Mouse (Mus musculus) lung, postnatal 14 days (tissue): ENCODE results near the gene Rita1.
A peak's percentile ranks its signal among the peaks of the same experiment; 100 is the strongest.

Experiments
- DNase-seq: peaks from one replicate; pipeline ENCODE4 v3.0.0; 2021

Gene Rita1

DNA sequence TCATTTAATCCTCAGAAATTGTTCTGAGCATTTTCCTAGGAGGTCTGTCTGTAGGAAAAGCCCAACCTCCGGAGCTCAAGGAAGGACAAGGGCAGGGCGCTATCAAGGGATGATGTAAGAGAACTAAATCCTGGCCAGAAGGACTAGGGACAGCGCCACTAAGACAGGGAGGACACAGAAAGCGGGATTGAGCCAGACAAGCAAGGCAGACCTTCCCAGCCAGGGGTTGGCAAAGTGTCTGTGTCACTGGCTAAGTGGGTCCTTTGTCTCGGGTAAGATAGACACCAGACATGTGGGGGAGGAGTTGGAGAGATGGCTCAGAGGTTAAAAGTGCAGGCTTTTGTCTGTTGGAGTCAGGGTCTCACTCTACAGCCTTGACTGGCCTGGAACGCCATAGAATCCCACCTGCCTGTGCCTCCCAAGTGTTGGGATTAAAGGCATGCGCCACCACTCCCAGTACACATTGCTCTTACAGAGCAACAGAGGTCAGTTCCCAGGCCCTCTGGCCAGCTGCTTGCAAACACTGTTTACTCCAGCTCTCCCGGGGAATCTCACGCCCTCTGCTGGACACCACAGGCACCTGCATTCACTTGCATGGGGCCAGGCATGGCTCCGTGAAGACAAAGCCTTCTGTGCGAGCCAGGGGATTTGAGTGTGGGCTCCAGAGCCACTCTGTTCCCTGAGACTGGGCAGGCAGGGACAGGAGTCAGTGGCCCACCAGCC, 11.3 kb downstream of the Rita1 start:
- DNase-seq: no peak

GRCm38 (mm10) chr5:120599625-120600024, 12.8 kb downstream of the Rita1 start:
- no peak for DNase-seq

- DNase-seq: no peak
Observed at GRCm38 (mm10) chr5:120594485-120594884, 17.9 kb downstream of the Rita1 start.

GRCm38 (mm10) chr5:120592141-120592540, 20.2 kb downstream of the Rita1 start:
- DNase-seq: no peak

DNA sequence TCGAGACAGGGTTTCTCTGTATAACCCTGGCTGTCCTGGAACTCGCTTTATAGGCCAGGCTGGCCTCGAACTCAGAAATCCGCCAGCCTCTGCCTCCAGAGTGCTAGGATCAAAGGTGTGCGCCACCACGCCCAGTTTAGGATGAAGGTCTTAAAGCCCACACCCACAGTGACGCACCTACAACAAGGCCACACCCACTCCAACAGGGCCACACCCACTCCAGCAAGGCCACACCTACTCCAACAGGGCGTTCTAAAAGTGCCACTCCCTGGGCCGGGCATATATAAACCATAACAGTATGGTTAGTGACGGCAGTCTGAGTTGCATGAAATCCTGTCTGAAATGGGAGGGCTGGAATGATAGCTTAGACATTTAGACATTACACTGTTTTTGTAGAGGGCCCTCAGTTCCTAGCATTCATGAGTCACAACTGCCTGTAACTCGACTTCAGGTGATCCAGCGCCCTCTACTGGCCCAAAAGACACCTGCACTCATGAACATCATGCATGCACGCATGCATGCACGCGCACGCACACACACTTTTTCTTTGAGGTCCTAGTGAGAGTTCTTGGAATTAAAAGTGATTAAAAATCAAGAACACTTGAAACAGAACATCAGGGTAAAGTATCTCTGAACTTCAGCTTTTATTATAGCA, 21.9 kb downstream of the Rita1 start:
- DNase-seq: no peak

DNA sequence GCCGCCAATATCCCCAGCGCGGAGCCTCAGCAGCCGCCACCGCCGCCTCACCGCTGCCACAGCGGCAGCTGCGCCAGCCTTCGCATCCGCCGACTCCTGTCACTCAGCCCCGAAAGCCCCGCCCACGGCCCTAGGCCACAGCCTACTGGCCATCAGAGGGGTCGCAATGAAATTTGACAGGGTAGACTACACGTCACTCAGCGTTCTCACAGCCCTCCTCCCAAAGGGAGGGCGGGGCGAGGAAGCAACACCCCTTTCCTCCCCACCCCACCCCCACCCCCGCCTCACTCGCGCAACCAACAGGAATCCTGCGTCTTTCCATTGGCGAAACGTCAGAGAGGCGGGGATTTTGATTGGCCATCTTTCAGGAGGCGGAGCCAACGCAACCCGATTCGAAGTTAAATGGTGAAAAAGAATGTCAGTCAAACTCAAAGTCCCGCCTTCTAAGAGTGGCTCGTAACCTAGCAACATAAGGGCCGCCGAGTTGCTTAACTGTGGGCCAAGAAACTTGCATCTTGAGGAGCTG, 23.8 kb downstream of the Rita1 start, which contains the start of the genes Tpcn1 and Iqcd:
Gene Tpcn1 (minus strand): TSS at position 105 of the 526 bp plus-strand sequence.
Gene Iqcd (plus strand): TSS at position 448 of the 526 bp plus-strand sequence.
- peak; percentile 99 for DNase-seq

DNA sequence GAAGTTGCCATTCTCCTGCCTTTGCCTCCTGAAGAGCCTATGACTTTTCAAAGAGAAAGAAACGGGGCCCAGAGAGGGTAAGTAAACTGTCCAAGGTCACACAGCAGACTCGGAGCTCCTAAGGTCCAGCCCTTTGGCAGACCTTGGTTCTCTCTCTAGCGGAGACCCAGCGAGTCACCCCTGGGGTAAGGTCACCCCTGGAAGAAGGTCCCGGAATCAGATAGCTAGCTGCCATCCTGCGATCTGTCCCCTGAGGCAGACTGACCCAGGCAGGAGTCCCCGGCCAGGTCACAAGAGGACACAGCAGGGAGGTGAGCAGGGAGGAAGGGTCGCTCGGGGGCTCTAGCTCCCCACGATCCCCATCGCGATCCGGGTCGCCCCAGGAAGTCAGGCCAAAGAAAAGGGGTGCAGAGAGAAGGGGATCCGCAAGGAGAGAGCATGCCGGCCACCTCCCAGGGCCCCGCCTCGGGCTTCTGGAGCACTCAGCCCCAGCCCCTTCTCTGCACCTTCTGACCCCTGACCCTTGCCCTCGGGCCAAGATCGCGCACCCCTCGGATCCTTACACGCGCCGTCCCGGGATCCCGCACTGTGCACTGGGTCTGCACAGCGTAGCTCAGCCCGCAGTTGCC, 24.3 kb downstream of the Rita1 start:
- DNase-seq: no peak

DNA sequence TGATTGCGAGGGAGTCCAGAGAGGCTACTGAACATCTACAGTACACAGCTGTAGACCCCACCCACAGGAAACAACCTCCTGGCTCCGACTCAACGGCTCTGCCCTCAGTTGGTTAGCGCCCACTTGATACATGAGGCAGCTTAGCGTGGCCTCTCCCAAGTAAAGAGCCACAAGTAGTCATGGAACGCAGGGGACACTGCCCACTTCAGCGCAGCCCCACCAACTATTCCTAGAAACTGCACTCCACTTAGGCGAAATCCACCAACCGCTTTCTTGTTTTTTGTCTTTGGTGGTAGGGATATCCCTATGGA, 24.8 kb downstream of the Rita1 start:
- peak; percentile 65 for DNase-seq

DNA sequence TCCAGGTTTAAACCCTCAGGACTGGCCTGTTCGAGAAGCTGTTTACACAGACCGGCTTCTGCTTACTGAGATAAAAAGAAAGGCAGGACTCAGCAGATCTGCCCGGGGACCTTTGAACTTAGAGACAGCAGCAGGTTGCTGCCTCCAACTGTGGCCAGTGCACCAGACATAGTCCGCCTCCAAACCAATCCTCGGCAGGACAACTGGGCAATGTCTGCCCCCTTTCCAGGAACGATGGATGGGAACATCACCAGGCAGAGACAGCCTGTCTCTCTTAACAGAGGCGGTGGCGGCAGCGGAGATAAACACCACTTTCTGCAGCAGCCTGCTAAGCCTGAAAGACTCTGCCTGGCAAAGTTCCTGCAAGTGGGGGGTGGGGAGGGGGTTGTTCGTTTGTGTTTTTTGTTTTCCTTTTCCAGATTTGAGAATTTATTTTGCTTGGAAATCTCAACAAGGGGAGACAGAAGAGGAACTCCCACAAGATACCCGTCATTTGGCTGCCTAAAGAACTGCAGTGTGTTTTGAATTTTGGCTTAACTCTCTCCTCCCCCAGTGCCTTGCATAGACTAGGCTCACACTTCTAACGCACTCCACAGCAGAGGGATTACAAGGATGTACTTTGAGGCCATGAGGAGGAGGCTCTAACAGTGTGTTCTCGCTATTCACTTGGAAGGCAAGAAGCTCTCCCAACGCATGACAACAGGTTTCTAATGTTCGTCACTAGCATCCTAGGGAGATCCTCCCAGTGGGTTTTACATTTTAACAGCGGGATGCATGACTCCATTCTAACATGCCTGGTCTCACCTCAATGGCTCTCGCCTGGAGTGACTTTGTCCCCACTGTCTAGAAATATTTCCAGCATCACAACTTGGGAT, 25.4 kb downstream of the Rita1 start:
- DNase-seq: peak; percentile 55

DNA sequence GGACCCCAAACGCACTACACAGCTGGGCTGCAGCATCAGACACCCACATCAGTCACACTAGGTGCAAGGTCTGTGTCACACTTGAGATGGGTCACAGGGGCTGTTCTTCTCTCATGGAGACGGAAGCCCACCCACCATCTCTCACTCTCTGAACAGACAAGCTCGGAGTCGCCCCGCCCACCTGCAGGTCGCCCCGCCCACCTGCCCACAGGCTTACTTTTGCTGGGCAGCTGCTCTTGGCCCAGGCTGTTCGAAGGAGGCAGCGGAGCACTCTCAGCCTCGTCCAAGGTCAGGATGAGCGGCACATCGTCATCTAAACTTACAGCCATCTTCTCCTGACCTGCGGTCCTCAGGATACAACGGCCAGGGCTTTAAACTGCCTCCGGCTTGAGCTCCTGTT, 27.4 kb downstream of the Rita1 start:
- DNase-seq: no peak

- DNase-seq: no peak
Observed at GRCm38 (mm10) chr5:120583511-120583910, 28.9 kb downstream of the Rita1 start.

- DNase-seq: no peak
Observed at GRCm38 (mm10) chr5:120582002-120582401, 30.4 kb downstream of the Rita1 start.

GRCm38 (mm10) chr5:120579898-120580626, 32.3 kb downstream of the Rita1 start:
- no peak for DNase-seq

DNA sequence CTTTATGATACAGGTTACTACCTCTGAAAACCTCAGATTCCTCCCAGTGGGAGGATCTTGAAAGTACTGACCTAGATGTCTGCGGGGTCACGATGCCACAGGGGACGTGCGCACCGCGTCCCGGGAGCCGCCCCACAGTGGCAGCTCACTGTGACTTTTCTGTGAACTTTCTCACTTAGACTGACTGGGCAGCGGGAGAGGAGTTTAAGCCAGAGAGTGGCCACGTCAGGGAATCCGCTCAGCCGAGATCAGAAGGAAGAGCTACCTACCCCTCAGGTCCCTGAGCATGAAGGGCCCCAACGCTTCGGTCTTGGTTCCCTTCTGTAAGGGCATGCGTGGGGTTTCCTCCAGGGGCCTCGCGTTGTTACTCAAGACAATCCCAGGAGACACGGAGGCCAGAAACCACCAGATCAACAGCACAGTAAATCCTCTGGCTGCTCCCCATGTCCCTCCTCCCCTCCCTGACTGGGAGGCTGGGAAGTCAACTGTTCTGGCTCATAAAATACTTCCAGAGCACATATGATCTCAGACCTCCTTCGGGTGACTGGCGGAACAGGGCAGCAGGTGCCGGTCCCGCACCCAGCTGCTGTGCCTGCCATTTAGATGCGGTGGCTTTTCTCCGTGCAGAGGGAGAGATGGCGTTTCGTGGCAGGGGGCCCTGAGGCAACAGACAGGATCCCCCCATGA, 33.0 kb downstream of the Rita1 start:
- no peak for DNase-seq

GRCm38 (mm10) chr5:120578504-120579081, 33.8 kb downstream of the Rita1 start:
- DNase-seq: peak; percentile 67

DNA sequence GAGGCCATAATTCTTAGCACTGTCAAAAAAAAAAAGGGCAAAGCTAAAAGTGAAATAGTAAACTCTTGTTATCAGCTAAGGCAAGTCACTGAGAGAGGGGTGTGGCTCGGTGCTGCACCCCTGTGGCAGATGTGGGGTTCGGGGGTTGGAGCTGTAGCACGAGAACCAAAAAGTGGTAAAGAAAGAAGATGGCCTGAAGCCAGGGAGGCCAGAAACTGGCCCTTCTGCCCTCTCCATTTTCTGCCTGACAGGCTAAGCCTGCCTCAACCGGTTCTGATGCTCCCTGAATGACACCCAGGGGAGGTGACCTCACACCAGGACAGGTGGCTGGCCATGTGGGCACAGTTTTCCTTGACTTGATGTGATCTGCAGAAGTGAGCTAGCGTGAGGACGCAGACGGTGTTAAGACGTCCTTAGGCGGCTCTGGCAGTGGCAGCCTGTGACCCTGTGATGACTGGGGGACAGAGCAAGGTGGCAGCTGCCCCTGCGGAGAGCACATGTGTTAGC, 34.4 kb downstream of the Rita1 start:
- no peak for DNase-seq

- DNase-seq: no peak
Observed at GRCm38 (mm10) chr5:120576781-120577301, 35.5 kb downstream of the Rita1 start.

- DNase-seq: no peak
Observed at GRCm38 (mm10) chr5:120574469-120575063, 37.8 kb downstream of the Rita1 start.

DNA sequence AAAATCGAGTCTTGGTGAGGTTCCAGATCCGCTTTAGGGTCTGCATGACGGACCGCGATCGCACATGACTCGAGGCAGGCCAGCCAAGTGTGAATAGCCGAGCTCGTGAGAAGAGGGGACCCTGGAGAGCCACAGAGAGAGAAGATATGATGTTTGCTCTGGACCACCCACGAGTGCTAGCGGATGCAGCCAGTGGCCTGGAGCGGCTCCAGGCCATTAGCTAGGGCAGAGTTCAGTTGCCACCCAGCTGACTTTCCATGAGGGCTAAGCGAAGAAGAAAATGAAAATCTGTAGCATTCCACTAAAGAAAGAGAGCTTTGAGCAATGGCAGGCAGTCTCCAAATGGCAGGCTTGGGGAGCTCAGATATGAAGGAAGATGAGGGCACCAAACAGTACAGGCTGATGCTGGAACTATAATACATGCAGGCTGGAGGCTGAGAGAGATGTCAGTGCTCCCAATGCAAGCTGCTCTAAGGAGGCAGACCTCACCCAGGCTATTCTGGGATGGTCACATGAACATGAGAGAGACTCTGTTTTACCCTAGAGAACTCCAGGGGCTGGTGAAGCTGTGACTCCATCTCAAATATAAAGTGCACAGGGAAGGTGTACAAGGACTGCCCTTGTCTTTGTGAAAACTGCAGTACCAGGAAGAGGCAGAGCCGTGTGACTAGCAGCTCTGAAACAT, 41.2 kb downstream of the Rita1 start:
- no peak for DNase-seq
